Mouse (Mus musculus) testis, adult 2 months (tissue): ENCODE data around the gene Rnase2b.

ENCODE experiments used
- CTCF ChIP-seq: fragments of 200-500 bp; IDR thresholded peaks from 2 replicates; pipeline ENCODE4 v1.5.1; 2012; ENCODE audit warnings: low read depth, mild to moderate bottlenecking, inconsistent platforms, low read length, moderate library complexity; ENCODE audit not compliant: control insufficient read depth, insufficient read depth, insufficient replicate concordance
- POLR2A ChIP-seq: fragments of 200-500 bp; IDR thresholded peaks from 2 replicates; pipeline ENCODE4 v1.6.1; 2012; ENCODE audit warnings: low read depth, mild to moderate bottlenecking, inconsistent platforms, low read length, moderate library complexity; ENCODE audit not compliant: control insufficient read depth

- TF ChIP-seq POLR2A, result no peak
- TF ChIP-seq CTCF, result no peak
These were observed 18.1 kb upstream of the Rnase2b start for GRCm38 (mm10) chr14:51143937-51144336.
